Mouse (Mus musculus): ENCODE measurements around the gene Zxdc. TPM values are rescaled to one million over a fixed set of nuclear protein-coding genes. Genes with fewer than 3 reads are reported as not detected.

The Zxdc gene
- total RNA-seq, 2 experiments from 2014 or later = 27.2 to 29.9 TPM

DNA sequence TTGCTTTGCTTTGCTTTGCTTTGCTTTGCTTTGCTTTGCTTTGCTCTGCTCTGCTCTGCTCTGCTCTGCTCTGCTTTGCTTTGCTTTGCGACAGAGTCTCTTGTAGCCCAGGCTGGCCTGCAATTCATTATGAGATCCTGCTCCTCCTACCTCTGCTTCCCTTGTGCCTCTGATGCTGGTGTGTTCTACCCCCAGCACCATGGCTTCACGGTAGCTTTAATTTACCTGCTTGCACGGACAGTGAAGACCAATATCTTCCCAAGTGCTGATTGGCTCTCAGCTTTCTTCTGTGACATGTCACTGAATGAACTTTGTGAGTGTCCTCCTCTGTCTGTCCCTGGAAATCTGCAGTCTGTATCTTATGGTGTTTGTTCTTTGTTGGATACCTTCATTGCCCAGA, 67.7 kb downstream of the Zxdc start:
- intact Hi-C loops (cut with DNase I) = no loop called here
- DNase-seq (ENCODE audit: low spot score in 2 of 2) = no peak

DNA sequence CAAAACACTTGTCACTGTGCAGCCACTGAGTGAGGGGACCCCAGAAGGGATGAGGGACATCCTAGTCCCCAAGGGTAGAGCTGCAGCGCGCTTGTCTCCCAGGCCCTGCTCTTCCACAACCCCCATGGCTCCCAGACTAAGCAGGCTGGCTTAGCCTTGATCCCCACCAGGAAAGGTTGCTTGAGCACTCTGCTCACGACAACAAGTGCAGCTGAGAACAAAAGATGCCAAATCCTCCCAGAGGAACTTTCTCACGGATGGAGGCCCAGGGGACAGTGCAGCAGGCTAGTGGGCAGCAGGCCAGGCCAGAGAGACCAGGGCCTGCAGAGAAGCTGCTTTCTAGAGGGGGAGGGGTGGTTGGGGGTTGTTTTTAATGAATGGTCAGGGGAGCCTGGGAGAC, 77.6 kb downstream of the Zxdc start:
- DNase-seq (ENCODE audit: low spot score in 2 of 2) = no peak
- intact Hi-C loops (cut with DNase I) = no loop called here

DNA sequence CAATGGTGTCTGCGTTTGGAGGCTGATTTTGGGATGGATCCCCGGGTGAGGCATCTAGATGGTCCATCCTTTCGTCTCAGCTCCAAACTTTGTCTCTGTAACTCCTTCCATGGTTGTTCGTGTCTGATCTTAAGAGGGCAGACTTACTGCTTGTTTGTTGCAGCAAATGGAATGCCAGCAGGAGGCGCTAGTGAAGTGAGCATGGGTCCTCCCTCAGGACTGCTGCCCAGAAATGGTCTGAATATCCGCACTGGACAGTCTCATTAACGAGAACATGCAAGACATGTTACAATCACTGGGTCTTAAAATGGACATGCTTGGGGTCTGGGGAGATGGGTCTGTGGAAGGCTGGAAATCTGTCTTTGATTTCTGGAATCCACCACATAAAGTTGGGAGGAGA, 80.9 kb downstream of the Zxdc start:
- peak; percentile 78 to 81 for DNase-seq (ENCODE audit: low spot score in 2 of 2)
- intact Hi-C loops (cut with DNase I) = loop anchor here (5.0 kb wide), 2 partner anchors 67 to 87 kb away; no protein-coding TSS in a partner anchor

- DNase-seq (ENCODE audit: low spot score in 2 of 2) = no peak
- intact Hi-C loops (cut with DNase I) = loop anchor here (5.0 kb wide), 2 partner anchors 67 to 87 kb away; no protein-coding TSS in a partner anchor
Observed at GRCm38 (mm10) chr6:90450697-90451096, 81.4 kb downstream of the Zxdc start.

- intact Hi-C loops (cut with DNase I) = loop anchor here (5.0 kb wide), 2 partner anchors 66 to 86 kb away; no protein-coding TSS in a partner anchor
- no peak for DNase-seq (ENCODE audit: low spot score in 2 of 2)
Observed at GRCm38 (mm10) chr6:90451512-90451911, 82.2 kb downstream of the Zxdc start.

DNA sequence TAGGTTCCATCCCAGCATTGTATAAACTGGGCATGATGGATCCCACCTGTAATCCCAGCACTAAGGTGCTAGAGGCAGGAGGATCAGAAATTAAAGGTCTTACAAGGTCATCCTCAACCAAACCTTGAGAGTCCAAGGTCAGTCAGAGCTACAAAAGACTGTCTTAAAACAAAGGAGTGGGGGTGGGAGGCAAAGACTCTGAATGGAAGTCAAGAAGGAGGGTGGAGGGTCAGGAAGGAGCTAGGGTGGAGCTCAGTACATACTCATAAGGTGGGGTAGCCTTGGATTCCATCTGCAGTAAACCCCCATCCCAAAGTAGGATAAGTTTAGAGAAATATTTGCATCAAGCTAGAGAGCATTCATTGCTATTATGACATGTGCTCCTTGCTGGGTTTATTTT, 83.3 kb downstream of the Zxdc start:
- no peak for DNase-seq (ENCODE audit: low spot score in 2 of 2)
- intact Hi-C loops (cut with DNase I) = loop anchor here (5.0 kb wide), 2 partner anchors 65 to 85 kb away; no protein-coding TSS in a partner anchor

Other genes starting within 250 kb of the Zxdc start
- gene Vmn1r51, start 246.9 kb upstream of the Zxdc start, total RNA-seq (2021) = not detected
- not detected for gene Vmn1r52, start 194.7 kb upstream of the Zxdc start, total RNA-seq (2021)
- not detected for gene V1ra8, start 166.7 kb upstream of the Zxdc start, total RNA-seq (2021)
- not detected for gene Vmn1r53, start 145.1 kb upstream of the Zxdc start, total RNA-seq (2021)
- gene Vmn1r54, start 123.2 kb upstream of the Zxdc start, total RNA-seq (2021) = not detected
- gene BC048671, start 68.3 kb upstream of the Zxdc start, total RNA-seq (2021) = not detected
- not detected for gene Chst13, start 44.3 kb upstream of the Zxdc start, total RNA-seq (2021)
- not detected for gene Uroc1, start 36.2 kb upstream of the Zxdc start, total RNA-seq (2021)
- gene Cfap100, start 59.3 kb downstream of the Zxdc start, total RNA-seq (2021) = 1 to 10 TPM; 3.8 to 3.9 TPM
- gene Klf15, start 93.1 kb downstream of the Zxdc start, total RNA-seq (2021) = 10 to 100 TPM; 20.8 to 24.2 TPM
- 10 to 100 TPM; 63.5 to 65.8 TPM for gene Aldh1l1, start 116.9 kb downstream of the Zxdc start, total RNA-seq (2021)
- gene Slc41a3, start 235.2 kb downstream of the Zxdc start, total RNA-seq (2021) = 1 to 10 TPM; 4.3 to 5.1 TPM

All from left cerebral cortex, postnatal 25 days (tissue).